Mouse (Mus musculus) MEL-GATA-1-ER (cell line): ENCODE measurements around the gene Eno1.

Experiments used
- DNase-seq: peaks from one replicate; pipeline ENCODE4 v3.0.0-alpha.2; 2012; ENCODE audit warnings: low read depth; ENCODE audit errors: extremely low read depth

The Eno1 gene

GRCm38 (mm10) chr4:150236521-150237481, at the start of gene Eno1:
TSS of gene Eno1 (plus strand) at chr4:150236721.
- DNase-seq = peak; percentile 89

- peak; percentile 84 for DNase-seq
These were observed 48.3 kb upstream of the Eno1 start for GRCm38 (mm10) chr4:150188236-150188635.

- DNase-seq = no peak
These were observed 44.3 kb upstream of the Eno1 start for GRCm38 (mm10) chr4:150192199-150192598.

- DNase-seq = no peak
These were observed 42.6 kb upstream of the Eno1 start for GRCm38 (mm10) chr4:150193915-150194314.

- DNase-seq = no peak
These were observed 38.3 kb upstream of the Eno1 start for GRCm38 (mm10) chr4:150198268-150198667.

- no peak for DNase-seq
These were observed 35.3 kb upstream of the Eno1 start, which contains the start of gene Car6 for GRCm38 (mm10) chr4:150201232-150201631. TSS of gene Car6 (minus strand) at chr4:150201332.

- peak; percentile 80 for DNase-seq
These were observed 33.8 kb upstream of the Eno1 start for GRCm38 (mm10) chr4:150202702-150203101.

- DNase-seq = no peak
These were observed 31.6 kb upstream of the Eno1 start for GRCm38 (mm10) chr4:150204877-150205276.

GRCm38 (mm10) chr4:150209751-150210150, 26.8 kb upstream of the Eno1 start:
- no peak for DNase-seq

- DNase-seq = no peak
These were observed 26.2 kb upstream of the Eno1 start for GRCm38 (mm10) chr4:150210306-150210705.

GRCm38 (mm10) chr4:150211930-150212552, 24.5 kb upstream of the Eno1 start:
- no peak for DNase-seq

GRCm38 (mm10) chr4:150212553-150212971, 24.0 kb upstream of the Eno1 start:
- DNase-seq = peak; percentile 86

- DNase-seq = no peak
These were observed 22.6 kb upstream of the Eno1 start for GRCm38 (mm10) chr4:150213910-150214309.

- no peak for DNase-seq
These were observed 20.1 kb upstream of the Eno1 start for GRCm38 (mm10) chr4:150216423-150216822.

GRCm38 (mm10) chr4:150217042-150217554, 19.4 kb upstream of the Eno1 start:
- DNase-seq = no peak

- no peak for DNase-seq
These were observed 18.6 kb upstream of the Eno1 start for GRCm38 (mm10) chr4:150217935-150218334.

- DNase-seq = no peak
These were observed 16.8 kb upstream of the Eno1 start for GRCm38 (mm10) chr4:150219501-150220292.

- peak; percentile 65 for DNase-seq
These were observed 15.9 kb upstream of the Eno1 start for GRCm38 (mm10) chr4:150220584-150220983.

- DNase-seq = no peak
These were observed 15.4 kb upstream of the Eno1 start for GRCm38 (mm10) chr4:150221017-150221640.

GRCm38 (mm10) chr4:150223830-150224229, 12.7 kb upstream of the Eno1 start:
- no peak for DNase-seq

- DNase-seq = no peak
These were observed 10.8 kb upstream of the Eno1 start for GRCm38 (mm10) chr4:150225700-150226099.
